Mouse (Mus musculus): ENCODE data around the gene Msmp. TPM values are rescaled to one million over a fixed set of nuclear protein-coding genes. Genes with fewer than 3 reads are reported as not detected.

Msmp gene
- polyA plus RNA-seq, 1 experiment: 0.24 TPM

GRCm38 (mm10) chr4:43564231-43564630 is 20.1 kb downstream of the Msmp start:
- DNase-seq: no peak
- Histone ChIP-seq H3K4me3 (replicated peaks; ENCODE audit: extremely low read depth, low read depth, low read length) (no peak overlapping the region), H3K4me1 (ENCODE audit: control insufficient read depth, insufficient read depth, low read length) (peaks cover 18% of the 10 kb centered on the region)
- 30% methylated on average over 2 of the region's 2 CpGs for WGBS
- TF ChIP-seq CTCF (IDR thresholded peaks at IDR 0.05; ENCODE audit: insufficient read depth, low read length) (no peak), POLR2A (IDR thresholded peaks at IDR 0.05; ENCODE audit: borderline replicate concordance, extremely low read depth, low read depth, low read length) (no peak)

GRCm38 (mm10) chr4:43563601-43563875 is 20.8 kb downstream of the Msmp start:
- DNase-seq: no peak
- Histone ChIP-seq H3K4me1 (ENCODE audit: control insufficient read depth, insufficient read depth, low read length) (peaks cover 22% of the 10 kb centered on the region), H3K4me3 (replicated peaks; ENCODE audit: extremely low read depth, low read depth, low read length) (peak overlapping the region; percentile 91)
- TF ChIP-seq CTCF (IDR thresholded peaks at IDR 0.05; ENCODE audit: insufficient read depth, low read length) (no peak), POLR2A (IDR thresholded peaks at IDR 0.05; ENCODE audit: borderline replicate concordance, extremely low read depth, low read depth, low read length) (no peak)
- 57% methylated on average over 4 of the region's 4 CpGs for WGBS

- no peak for DNase-seq
- peaks cover 27% of the 10 kb centered on the region for H3K4me1 ChIP-seq (ENCODE audit: control insufficient read depth, insufficient read depth, low read length)
- TF ChIP-seq CTCF (IDR thresholded peaks at IDR 0.05; ENCODE audit: insufficient read depth, low read length): no peak
- no peak for TF ChIP-seq POLR2A (IDR thresholded peaks at IDR 0.05; ENCODE audit: borderline replicate concordance, extremely low read depth, low read depth, low read length)
- 1% methylated on average over 22 of the region's 22 CpGs for WGBS
- H3K4me3 ChIP-seq (replicated peaks; ENCODE audit: extremely low read depth, low read depth, low read length): peak overlapping the region; percentile 91
Measured at GRCm38 (mm10) chr4:43562769-43563600, 21.3 kb downstream of the Msmp start.

- WGBS: under 1% methylated on average over 62 of the region's 62 CpGs
- Histone ChIP-seq H3K4me3 (replicated peaks; ENCODE audit: extremely low read depth, low read depth, low read length) (peak within 1 kb of the TSS; percentile 91), H3K4me1 (ENCODE audit: control insufficient read depth, insufficient read depth, low read length) (peaks cover 30% of the 10 kb centered on the region)
- DNase-seq: peak; percentile 96
- TF ChIP-seq CTCF (IDR thresholded peaks at IDR 0.05; ENCODE audit: insufficient read depth, low read length) (no peak), POLR2A (IDR thresholded peaks at IDR 0.05; ENCODE audit: borderline replicate concordance, extremely low read depth, low read depth, low read length) (peak; percentile 87; the same call in 1 of the 2 replicates)
Measured at GRCm38 (mm10) chr4:43561997-43562768, 22.1 kb downstream of the Msmp start, which contains the start of the genes Creb3 and Tln1. Creb3 (plus strand) TSS chr4:43562332. Tln1 (minus strand) TSS chr4:43562691.

GRCm38 (mm10) chr4:43561436-43561996 is 22.8 kb downstream of the Msmp start:
- TF ChIP-seq POLR2A (IDR thresholded peaks at IDR 0.05; ENCODE audit: borderline replicate concordance, extremely low read depth, low read depth, low read length) (no peak), CTCF (IDR thresholded peaks at IDR 0.05; ENCODE audit: insufficient read depth, low read length) (no peak)
- peak overlapping the region; percentile 91 for H3K4me3 ChIP-seq (replicated peaks; ENCODE audit: extremely low read depth, low read depth, low read length)
- under 1% methylated on average over 16 of the region's 16 CpGs for WGBS
- H3K4me1 ChIP-seq (ENCODE audit: control insufficient read depth, insufficient read depth, low read length): peaks cover 30% of the 10 kb centered on the region
- no peak for DNase-seq

- DNase-seq: no peak
- H3K4me1 ChIP-seq (ENCODE audit: control insufficient read depth, insufficient read depth, low read length): peaks cover 30% of the 10 kb centered on the region
- peak overlapping the region; percentile 22 for H3K4me3 ChIP-seq (replicated peaks; ENCODE audit: extremely low read depth, low read depth, low read length)
- 2% methylated on average over 2 of the region's 2 CpGs for WGBS
- no peak for TF ChIP-seq CTCF (IDR thresholded peaks at IDR 0.05; ENCODE audit: insufficient read depth, low read length)
- TF ChIP-seq POLR2A (IDR thresholded peaks at IDR 0.05; ENCODE audit: borderline replicate concordance, extremely low read depth, low read depth, low read length): no peak
Measured at GRCm38 (mm10) chr4:43560976-43561375, 23.3 kb downstream of the Msmp start.

GRCm38 (mm10) chr4:43560243-43560611 is 24.1 kb downstream of the Msmp start:
- peak; percentile 50 for DNase-seq
- WGBS: 6% methylated on average over 6 of the region's 6 CpGs

GRCm38 (mm10) chr4:43559519-43560242 is 24.6 kb downstream of the Msmp start:
- Histone ChIP-seq H3K4me3 (replicated peaks; ENCODE audit: extremely low read depth, low read depth, low read length) (peak overlapping the region; percentile 33), H3K4me1 (ENCODE audit: control insufficient read depth, insufficient read depth, low read length) (peaks cover 30% of the 10 kb centered on the region)
- DNase-seq: no peak
- 35% methylated on average over 13 of the region's 13 CpGs for WGBS
- no peak for TF ChIP-seq POLR2A (IDR thresholded peaks at IDR 0.05; ENCODE audit: borderline replicate concordance, extremely low read depth, low read depth, low read length)

More at GRCm38 (mm10) chr4:43560243-43560611, 24.1 kb downstream of the Msmp start:
- no peak for TF ChIP-seq CTCF (IDR thresholded peaks at IDR 0.05; ENCODE audit: insufficient read depth, low read length)
- TF ChIP-seq POLR2A (IDR thresholded peaks at IDR 0.05; ENCODE audit: borderline replicate concordance, extremely low read depth, low read depth, low read length): peak; percentile 34; the same call in 1 of the 2 replicates
- H3K4me1 ChIP-seq (ENCODE audit: control insufficient read depth, insufficient read depth, low read length): peaks cover 30% of the 10 kb centered on the region
- peak overlapping the region; percentile 33 for H3K4me3 ChIP-seq (replicated peaks; ENCODE audit: extremely low read depth, low read depth, low read length)

Data from lung, adult 2 months (tissue).